Mouse (Mus musculus) embryonic facial prominence, embryonic 14.5 days (tissue): ENCODE measurements at regions not wholly inside any gene's neighbourhood (a gene's known extent, or its start where the extent isn't known, plus 50 kb on each side); places are given as distances from the start of the nearest gene placed in this dataset.

ENCODE experiments used
- ATAC-seq: fragments of 200-750 bp; cut with Nextera tagmentation; 2 replicates; pipeline ENCODE4 v1.8.0; 2017; ENCODE audit warnings: low read depth, moderate number of reproducible peaks, moderate TSS enrichment
- DNase-seq: peaks from one replicate; pipeline ENCODE4 v3.0.0-alpha.2; 2015; ENCODE audit warnings: low spot score
- H3K27ac ChIP-seq: fragments of 300-500 bp; sonication (generic); replicated peaks from 2 replicates; pipeline ENCODE4 v1.5.1; 2014; ENCODE audit warnings: low read depth, mild to moderate bottlenecking, low read length, moderate library complexity
- H3K27me3 ChIP-seq: fragments of 300-500 bp; sonication (generic); replicated peaks from 2 replicates; pipeline ENCODE4 v1.6.1; 2014; ENCODE audit warnings: low read length; ENCODE audit not compliant: control insufficient read depth, insufficient read depth
- H3K36me3 ChIP-seq: fragments of 300-500 bp; sonication (generic); 2 replicates; pipeline ENCODE4 v1.6.1; 2014; ENCODE audit warnings: low read length, mixed read lengths; ENCODE audit not compliant: control insufficient read depth, insufficient read depth
- H3K4me1 ChIP-seq: fragments of 300-500 bp; sonication (generic); 2 replicates; pipeline ENCODE4 v1.6.1; 2014; ENCODE audit warnings: antibody characterized with exemption, low read length; ENCODE audit not compliant: control insufficient read depth, insufficient read depth
- H3K4me2 ChIP-seq: fragments of 300-500 bp; sonication (generic); 2 replicates; pipeline ENCODE4 v1.6.1; 2014; ENCODE audit warnings: low read depth, mild to moderate bottlenecking, low read length, moderate library complexity, mixed read lengths
- H3K4me3 ChIP-seq: fragments of 300-500 bp; sonication (generic); 2 replicates; pipeline ENCODE4 v1.5.1; 2014; ENCODE audit warnings: low read depth, mild to moderate bottlenecking, low read length
- H3K9ac ChIP-seq: fragments of 300-500 bp; sonication (generic); 2 replicates; pipeline ENCODE4 v1.6.1; 2014; ENCODE audit warnings: low read depth, mild to moderate bottlenecking, low read length, moderate library complexity, mixed read lengths
- H3K9me3 ChIP-seq: fragments of 300-500 bp; sonication (generic); 2 replicates; pipeline ENCODE4 v1.6.1; 2016; ENCODE audit warnings: low read length; ENCODE audit not compliant: control insufficient read depth
- WGBS: fragments of 180-500 bp; shearing (Covaris S2); extraction: QIAGEN DNeasy Blood & Tissue Kit; methylation state at CpG from one replicate; pipeline ENCODE4 v1.1.7; 2014; 5-methylcytosine and 5-hydroxymethylcytosine counted together

GRCm38 (mm10) chr12:7918385-7918784 lies 59.1 kb upstream of the Apob start:
- no peaks in the 10 kb centered on the region for H3K27me3 ChIP-seq
- no peak overlapping the region for H3K27ac ChIP-seq
- WGBS, result 39% methylated on average over 1 of the region's 1 CpGs
- DNase-seq (peak; percentile 17), ATAC-seq (no peak)
- no peak overlapping the region for H3K4me3 ChIP-seq
- H3K9ac ChIP-seq, result no peak overlapping the region
- no peak overlapping the region for H3K4me2 ChIP-seq
- no peaks in the 10 kb centered on the region for H3K9me3 ChIP-seq
- no peaks in the 10 kb centered on the region for H3K4me1 ChIP-seq
- H3K36me3 ChIP-seq, result no peaks in the 10 kb centered on the region

GRCm38 (mm10) chr12:7918967-7919708 lies 58.3 kb upstream of the Apob start:
- Histone ChIP-seq H3K9me3 (no peaks in the 10 kb centered on the region), H3K27ac (no peak overlapping the region), H3K4me1 (no peaks in the 10 kb centered on the region), H3K4me2 (no peak overlapping the region), H3K9ac (no peak overlapping the region), H3K36me3 (no peaks in the 10 kb centered on the region), H3K4me3 (no peak overlapping the region), H3K27me3 (no peaks in the 10 kb centered on the region)
- no peak for ATAC-seq
- WGBS, result 78% methylated on average over 4 of the region's 4 CpGs
- no peak for DNase-seq

- no peaks in the 10 kb centered on the region for H3K36me3 ChIP-seq
- H3K9me3 ChIP-seq, result no peaks in the 10 kb centered on the region
- H3K4me1 ChIP-seq, result no peaks in the 10 kb centered on the region
- no peaks in the 10 kb centered on the region for H3K27me3 ChIP-seq
- no peak overlapping the region for H3K27ac ChIP-seq
- ATAC-seq, result no peak
- no peak overlapping the region for H3K4me2 ChIP-seq
- H3K4me3 ChIP-seq, result no peak overlapping the region
- DNase-seq, result no peak
- no peak overlapping the region for H3K9ac ChIP-seq
- WGBS, result 84% methylated on average over 2 of the region's 2 CpGs
Measured at GRCm38 (mm10) chr12:7919709-7920324, 57.6 kb upstream of the Apob start.

GRCm38 (mm10) chr12:7920888-7921287 lies 56.6 kb upstream of the Apob start:
- no peak overlapping the region for H3K4me3 ChIP-seq
- 79% methylated on average over 1 of the region's 1 CpGs for WGBS

More at GRCm38 (mm10) chr12:7920888-7921287, 56.6 kb upstream of the Apob start:
- Histone ChIP-seq H3K9me3 (no peaks in the 10 kb centered on the region), H3K36me3 (no peaks in the 10 kb centered on the region), H3K4me1 (no peaks in the 10 kb centered on the region), H3K9ac (no peak overlapping the region), H3K4me2 (no peak overlapping the region), H3K27me3 (no peaks in the 10 kb centered on the region), H3K27ac (no peak overlapping the region)
- ATAC-seq, result no peak
- DNase-seq, result no peak
